7 mouse cellular contexts compared by ENCODE assay signal in genomic region chr8:107095717-107096365, GRCm38 (mm10). TPM values are rescaled to one million over a fixed set of nuclear protein-coding genes. Genes with fewer than 3 reads are reported as not detected.
DNase-seq lines count a peak whose midpoint lies in the region; ATAC-seq and TF ChIP-seq lines count a peak whose summit lies in the region.

No protein-coding gene starts in this region.

- H3K4me1 ChIP-seq in lung, embryonic 14.5 days (ENCODE audit: insufficient read depth), result peaks cover 3% of the 10 kb centered on the region; the same call in 1 of the 2 replicates
- peaks cover 23% of the 10 kb centered on the region for H3K4me1 ChIP-seq in forebrain, embryonic 16.5 days (replicated peaks; ENCODE audit: control insufficient read depth, insufficient read depth, low read length)
- peaks cover 14% of the 10 kb centered on the region for H3K4me1 ChIP-seq in liver, embryonic 16.5 days (ENCODE audit: control insufficient read depth, low read depth, low read length)

- no peaks in the 10 kb centered on the region for H3K27me3 ChIP-seq in lung, embryonic 14.5 days (ENCODE audit: insufficient read depth, low read length)
- H3K27me3 ChIP-seq in forebrain, embryonic 16.5 days (replicated peaks; ENCODE audit: control insufficient read depth, insufficient read depth, low read length), result no peaks in the 10 kb centered on the region
- no peaks in the 10 kb centered on the region for H3K27me3 ChIP-seq in liver, embryonic 16.5 days (ENCODE audit: control insufficient read depth, insufficient read depth, low read depth, low read length)

- peak; percentile 68 for DNase-seq in lung, embryonic 14.5 days
- DNase-seq in lung, postnatal 25 days (ENCODE audit: low spot score), result no peak
- no peak for DNase-seq in natural killer cell, adult 2 months (ENCODE audit: low spot score in 2 of 2)
- DNase-seq in urinary bladder, postnatal 10 days (ENCODE audit: low spot score), result no peak

- peak; percentile 81 for ATAC-seq in lung, embryonic 14.5 days (ENCODE audit: insufficient read depth)
- peak; percentile 48 for ATAC-seq in activated CD4-positive, CD25-positive, alpha-beta regulatory T cell, adult 4 months
- peak; percentile 73 for ATAC-seq in forebrain, embryonic 16.5 days
- ATAC-seq in liver, embryonic 16.5 days (ENCODE audit: low read depth), result peak; percentile 20

- TF ChIP-seq CTCF in lung, embryonic 14.5 days (IDR thresholded peaks at IDR 0.05; ENCODE audit: low read depth), result no peak

- 1% methylated on average over 53 of the region's 53 CpGs for WGBS in lung, embryonic 14.5 days
- WGBS in forebrain, embryonic 16.5 days, result 2% methylated on average over 49 of the region's 53 CpGs
- WGBS in liver, embryonic 16.5 days (ENCODE audit: insufficient replicate concordance), result under 1% methylated on average over 40 of the region's 53 CpGs

- H3K4me3 ChIP-seq in lung, embryonic 14.5 days (ENCODE audit: low read depth, low read length), result peak overlapping the region; percentile 81
- peak overlapping the region; percentile 81 for H3K4me3 ChIP-seq in forebrain, embryonic 16.5 days (replicated peaks; ENCODE audit: low read length)
- H3K4me3 ChIP-seq in liver, embryonic 16.5 days (ENCODE audit: low read depth, low read length), result peak overlapping the region; percentile 91

- peaks cover 35% of the 10 kb centered on the region for H3K36me3 ChIP-seq in lung, embryonic 14.5 days (ENCODE audit: insufficient read depth)
- H3K36me3 ChIP-seq in forebrain, embryonic 16.5 days (ENCODE audit: control insufficient read depth, insufficient read depth), result no peaks in the 10 kb centered on the region
- peaks cover 2% of the 10 kb centered on the region; the same call in 1 of the 2 replicates for H3K36me3 ChIP-seq in liver, embryonic 16.5 days (ENCODE audit: control insufficient read depth, insufficient read depth)

- peak overlapping the region; percentile 75 for H3K4me2 ChIP-seq in lung, embryonic 14.5 days
- peak overlapping the region; percentile 73 for H3K4me2 ChIP-seq in forebrain, embryonic 16.5 days (ENCODE audit: low read length)
- H3K4me2 ChIP-seq in liver, embryonic 16.5 days (ENCODE audit: low read depth, low read length), result peak overlapping the region; percentile 77

- peak overlapping the region; percentile 91 for H3K9ac ChIP-seq in lung, embryonic 14.5 days
- peak overlapping the region; percentile 94 for H3K9ac ChIP-seq in forebrain, embryonic 16.5 days (replicated peaks; ENCODE audit: low read depth, low read length)
- peak overlapping the region; percentile 95 for H3K9ac ChIP-seq in liver, embryonic 16.5 days (ENCODE audit: low read depth, low read length)

- no peaks in the 10 kb centered on the region for H3K9me3 ChIP-seq in lung, embryonic 14.5 days (ENCODE audit: low read depth, low read length)
- H3K9me3 ChIP-seq in forebrain, embryonic 16.5 days (ENCODE audit: control insufficient read depth, low read length), result no peaks in the 10 kb centered on the region
- no peaks in the 10 kb centered on the region for H3K9me3 ChIP-seq in liver, embryonic 16.5 days (replicated peaks; ENCODE audit: control insufficient read depth, low read length)

- H3K27ac ChIP-seq in lung, embryonic 14.5 days (ENCODE audit: low read depth), result peak overlapping the region; percentile 94
- H3K27ac ChIP-seq in forebrain, embryonic 16.5 days (ENCODE audit: low read length), result peak overlapping the region; percentile 77
- peak overlapping the region; percentile 95 for H3K27ac ChIP-seq in liver, embryonic 16.5 days (ENCODE audit: low read length)

RNA-seq across cellular contexts. Expression of gene Terf2, which starts 0.5 kb away (rescaled TPM):
- polyA plus RNA-seq in lung, embryonic 14.5 days (2014; fragmentation: Nextera tagmentation; extraction: Ambion mirVana), result 13.7 and 14.7 TPM in 2 replicates
- 10 to 100 TPM; 11.2 TPM for polyA plus RNA-seq in activated CD4-positive, CD25-positive, alpha-beta regulatory T cell, adult 4 months (2017; shearing (Covaris generic))
- polyA plus RNA-seq in forebrain, embryonic 16.5 days (2015; fragmentation: Nextera tagmentation; extraction: Ambion mirVana), result 21.9 and 22.1 TPM in 2 replicates
- polyA plus RNA-seq in liver, embryonic 16.5 days (2015; fragmentation: Nextera tagmentation; extraction: Ambion mirVana), result 5.5 and 6.0 TPM in 2 replicates

RNA-seq across cellular contexts. Expression of gene Tmed6, which starts 30.4 kb away (rescaled TPM):
- polyA plus RNA-seq in lung, embryonic 14.5 days (2014; fragmentation: Nextera tagmentation; extraction: Ambion mirVana), result 1.1 and 2.9 TPM in 2 replicates
- polyA plus RNA-seq in activated CD4-positive, CD25-positive, alpha-beta regulatory T cell, adult 4 months (2017; shearing (Covaris generic)), result not detected
- polyA plus RNA-seq in forebrain, embryonic 16.5 days (2015; fragmentation: Nextera tagmentation; extraction: Ambion mirVana), result not detected in 2 replicates
- polyA plus RNA-seq in liver, embryonic 16.5 days (2015; fragmentation: Nextera tagmentation; extraction: Ambion mirVana), result 3.9 and 4.2 TPM in 2 replicates

RNA-seq across cellular contexts. Expression of gene Nip7, which starts 39.2 kb away (rescaled TPM):
- 101 and 108 TPM in 2 replicates for polyA plus RNA-seq in lung, embryonic 14.5 days (2014; fragmentation: Nextera tagmentation; extraction: Ambion mirVana)
- polyA plus RNA-seq in activated CD4-positive, CD25-positive, alpha-beta regulatory T cell, adult 4 months (2017; shearing (Covaris generic)), result 10 to 100 TPM; 67.9 to 87.2 TPM
- 76.7 and 80.5 TPM in 2 replicates for polyA plus RNA-seq in forebrain, embryonic 16.5 days (2015; fragmentation: Nextera tagmentation; extraction: Ambion mirVana)
- polyA plus RNA-seq in liver, embryonic 16.5 days (2015; fragmentation: Nextera tagmentation; extraction: Ambion mirVana), result 25.9 and 34.2 TPM in 2 replicates

RNA-seq across cellular contexts. Expression of gene Cog8, which starts 39.4 kb away (rescaled TPM):
- 37.0 and 40.8 TPM in 2 replicates for polyA plus RNA-seq in lung, embryonic 14.5 days (2014; fragmentation: Nextera tagmentation; extraction: Ambion mirVana)
- 10 to 100 TPM; 10.8 to 11.4 TPM for polyA plus RNA-seq in activated CD4-positive, CD25-positive, alpha-beta regulatory T cell, adult 4 months (2017; shearing (Covaris generic))
- polyA plus RNA-seq in forebrain, embryonic 16.5 days (2015; fragmentation: Nextera tagmentation; extraction: Ambion mirVana), result 39.1 and 39.3 TPM in 2 replicates
- 14.1 and 14.6 TPM in 2 replicates for polyA plus RNA-seq in liver, embryonic 16.5 days (2015; fragmentation: Nextera tagmentation; extraction: Ambion mirVana)

RNA-seq across cellular contexts. Expression of gene Pdf, which starts 47.4 kb away (rescaled TPM):
- polyA plus RNA-seq in lung, embryonic 14.5 days (2014; fragmentation: Nextera tagmentation; extraction: Ambion mirVana), result 40.8 and 45.6 TPM in 2 replicates
- 1 to 10 TPM; 3.8 to 4.9 TPM for polyA plus RNA-seq in activated CD4-positive, CD25-positive, alpha-beta regulatory T cell, adult 4 months (2017; shearing (Covaris generic))
- polyA plus RNA-seq in forebrain, embryonic 16.5 days (2015; fragmentation: Nextera tagmentation; extraction: Ambion mirVana), result 37.1 and 38.4 TPM in 2 replicates
- polyA plus RNA-seq in liver, embryonic 16.5 days (2015; fragmentation: Nextera tagmentation; extraction: Ambion mirVana), result 13.5 and 14.7 TPM in 2 replicates

Comparison
In these comparisons a context has a peak if more than half of its experiments do, and no peak if none do; other contexts are left out.
1. ATAC-seq: peak in every context shown above with its lines; median percentile 81 in lung, embryonic 14.5 days; 73 in forebrain, embryonic 16.5 days; 48 in activated CD4-positive, CD25-positive, alpha-beta regulatory T cell, adult 4 months; 20 in liver, embryonic 16.5 days.